Mouse (Mus musculus): ENCODE results near the gene Cdh26.

- TF ChIP-seq POLR2A (IDR thresholded peaks at IDR 0.05; ENCODE audit: low read depth, low read length) (no peak), CTCF (conservative IDR thresholded peaks at IDR 0.05; ENCODE audit: insufficient read depth, insufficient read length, low read depth, low read length) (no peak)
These were observed 15.2 kb upstream of the Cdh26 start for GRCm38 (mm10) chr2:178415150-178415448.

Data from kidney, adult 2 months (tissue).